Mouse (Mus musculus) adrenal gland, adult 18-20 months (tissue): ENCODE data around the gene Ptk6. TPM values are rescaled to one million over a fixed set of nuclear protein-coding genes. Genes with fewer than 3 reads are reported as not detected.
"Not testable (repeated sequence)": the region's sequence is repeated elsewhere in the genome, so short reads cannot be mapped to it uniquely, and the experiment has no call there.

Experiments used
- DNase-seq, 2 experiments: peaks; one replicate each; pipeline ENCODE4 v3.0.0; 2021 to 2022; ENCODE audit warnings: low spot score in 2 of 2
- total RNA-seq, 2 experiments: library from RNA; stranded (reverse); gene quantifications; 1 replicate in 1 of 2; 2 replicates in 1 of 2; pipeline ENCODE4 v1.2.3; 2021

Ptk6 gene
- total RNA-seq, 2 experiments from 2014 or later, result not detected

DNA sequence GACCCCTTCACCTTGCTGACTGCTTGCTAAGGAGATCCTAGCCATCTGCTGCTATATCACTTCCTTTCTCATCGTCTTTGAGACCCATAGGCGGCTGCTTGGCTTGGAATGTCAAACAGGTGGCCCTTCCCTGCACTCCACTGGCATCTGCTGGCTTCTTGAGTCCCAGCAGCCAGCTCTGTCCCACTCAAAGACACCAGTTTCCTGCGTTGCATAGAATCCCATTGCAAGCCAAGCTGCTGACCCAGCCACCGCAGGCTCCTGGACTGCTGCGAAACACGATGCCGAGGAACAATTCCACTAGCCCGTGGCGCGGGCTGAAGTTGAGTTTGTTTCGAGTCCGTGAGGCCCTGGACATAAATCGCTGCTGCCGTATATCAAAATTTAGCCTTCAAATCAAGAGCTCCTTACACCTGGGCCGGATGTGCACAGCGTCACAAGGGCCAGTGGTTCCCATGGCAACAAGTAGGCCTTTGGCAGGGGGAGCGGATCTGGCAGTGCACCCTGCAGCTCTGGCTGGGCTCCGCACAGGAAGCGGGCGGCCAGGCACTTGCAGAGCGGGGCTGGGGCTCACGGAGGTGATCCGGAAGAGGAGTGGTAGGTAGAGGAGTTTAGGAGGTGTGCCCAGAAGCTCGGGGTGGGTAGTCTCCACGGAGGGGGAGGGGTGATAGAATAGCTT lies 17.1 kb upstream of the Ptk6 start, which contains the start of gene Fndc11:
TSS of gene Fndc11 (plus strand) at position 476 of the 679 bp plus-strand sequence.
- DNase-seq, result peak; percentile 61 to 63

GRCm38 (mm10) chr2:181218881-181219485 lies 16.4 kb upstream of the Ptk6 start:
- no peak for DNase-seq

DNA sequence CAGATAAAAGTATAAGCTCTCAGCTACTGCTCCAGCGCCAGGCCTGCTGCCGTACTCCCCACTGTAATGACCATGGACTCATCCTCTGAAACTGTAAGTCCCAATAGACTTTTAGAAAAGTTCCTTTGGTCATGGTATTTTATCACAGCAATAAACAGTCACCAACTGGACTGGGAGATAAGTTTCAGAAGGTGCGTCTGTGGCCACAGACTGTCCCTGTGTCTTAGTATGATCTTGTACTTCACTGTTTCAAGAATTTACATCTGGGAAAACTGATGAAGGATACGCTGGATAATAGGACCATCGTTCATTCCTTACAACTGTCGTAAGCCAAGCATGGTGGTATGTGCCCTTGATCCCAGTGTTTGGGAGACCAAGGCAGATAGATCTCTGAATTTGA lies 13.4 kb upstream of the Ptk6 start:
- no peak for DNase-seq

- DNase-seq, result peak in 1 of 2 experiments; percentile 31
These were observed 10.4 kb upstream of the Ptk6 start, which contains the start of gene Srms for GRCm38 (mm10) chr2:181213021-181213445. Gene Srms (minus strand): TSS chr2:181213185.

DNA sequence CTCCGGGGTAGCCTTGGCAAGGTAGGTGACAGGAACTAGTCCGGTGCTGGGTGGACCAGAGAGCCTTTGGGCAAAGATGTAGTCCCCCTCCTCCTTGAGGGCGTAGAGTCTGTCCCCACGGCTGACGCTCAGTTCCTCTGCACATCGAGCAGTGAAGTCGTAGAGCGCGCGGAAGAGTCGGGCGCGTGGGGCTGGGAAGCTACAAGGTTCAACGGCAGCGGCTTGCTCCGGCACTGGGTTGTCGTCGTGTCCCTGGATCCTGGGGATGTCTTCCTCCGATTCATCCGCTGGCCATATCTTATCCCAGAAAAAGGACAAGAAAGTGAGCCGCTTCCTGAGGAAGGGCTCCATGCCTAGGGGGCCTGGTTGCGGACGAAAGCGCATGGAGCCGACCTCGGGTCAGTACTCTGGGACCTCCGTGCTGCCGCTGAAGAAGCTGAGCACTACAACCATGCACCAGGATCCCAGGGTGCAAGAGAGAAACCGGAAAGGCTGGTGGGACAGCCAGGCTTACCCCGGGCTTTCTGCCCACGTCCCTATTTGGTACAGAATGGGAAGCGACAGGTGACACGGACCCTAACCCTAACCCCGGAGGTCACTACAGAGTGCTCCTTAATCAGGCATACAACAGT lies 9.9 kb upstream of the Ptk6 start:
- DNase-seq, result no peak

DNA sequence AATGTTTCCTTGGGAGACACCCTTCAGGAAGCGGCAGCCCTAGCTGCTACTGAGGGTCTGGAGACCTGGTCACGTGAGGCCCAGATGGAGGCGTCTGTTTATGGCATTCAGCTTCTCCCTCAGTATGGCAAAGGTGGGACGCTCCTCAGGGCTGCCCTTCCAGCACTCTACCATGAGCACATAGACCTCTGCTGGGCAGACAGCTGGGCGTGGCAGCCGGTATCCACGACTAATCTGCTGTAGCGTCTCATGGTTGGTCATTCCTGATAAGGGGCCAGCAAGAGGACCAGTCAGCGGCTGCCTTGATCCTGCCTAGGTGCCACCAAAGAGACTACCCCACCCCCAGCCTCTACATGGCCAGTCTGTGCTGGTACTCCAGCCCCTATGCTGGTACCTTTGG lies 3.5 kb upstream of the Ptk6 start:
- DNase-seq, result no peak

GRCm38 (mm10) chr2:181205678-181206077 lies 3.1 kb upstream of the Ptk6 start:
- no peak for DNase-seq

GRCm38 (mm10) chr2:181202886-181203285 lies 297 bp upstream of the Ptk6 start:
- DNase-seq, result no peak

- no peak for DNase-seq
These were observed 983 bp downstream of the Ptk6 start for GRCm38 (mm10) chr2:181201606-181202005.

DNA sequence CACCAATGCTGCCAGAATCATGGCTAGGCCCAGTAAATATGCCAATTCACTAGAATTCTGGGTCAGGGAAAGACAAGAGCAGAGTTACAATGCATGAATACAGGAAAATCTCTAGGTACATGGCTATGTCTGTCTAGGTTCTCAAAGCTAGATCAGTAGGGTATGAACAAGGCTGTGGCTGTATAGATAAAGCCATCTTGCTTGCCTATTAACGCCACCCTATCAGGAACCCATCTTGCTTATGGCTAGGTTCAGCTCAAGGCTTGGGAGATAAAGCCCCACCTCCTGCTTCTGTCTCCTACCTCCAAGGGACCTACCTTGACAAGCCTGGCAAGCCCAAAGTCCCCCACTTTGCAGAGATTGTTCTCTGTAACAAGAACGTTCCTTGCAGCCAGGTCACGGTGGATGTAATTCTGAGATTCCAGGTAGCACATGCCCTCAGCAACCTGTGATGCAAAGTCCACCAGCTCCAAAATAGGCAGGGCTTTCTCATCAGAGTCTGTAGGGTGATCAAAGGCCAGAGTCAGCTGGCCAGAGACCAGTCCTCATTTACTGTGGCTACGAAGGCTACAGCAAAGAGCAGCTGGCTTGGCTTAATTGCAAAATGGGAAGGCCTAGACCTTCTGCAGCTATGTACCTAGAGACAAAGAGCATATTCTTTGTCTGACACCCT lies 5.8 kb downstream of the Ptk6 start:
- no peak for DNase-seq

DNA sequence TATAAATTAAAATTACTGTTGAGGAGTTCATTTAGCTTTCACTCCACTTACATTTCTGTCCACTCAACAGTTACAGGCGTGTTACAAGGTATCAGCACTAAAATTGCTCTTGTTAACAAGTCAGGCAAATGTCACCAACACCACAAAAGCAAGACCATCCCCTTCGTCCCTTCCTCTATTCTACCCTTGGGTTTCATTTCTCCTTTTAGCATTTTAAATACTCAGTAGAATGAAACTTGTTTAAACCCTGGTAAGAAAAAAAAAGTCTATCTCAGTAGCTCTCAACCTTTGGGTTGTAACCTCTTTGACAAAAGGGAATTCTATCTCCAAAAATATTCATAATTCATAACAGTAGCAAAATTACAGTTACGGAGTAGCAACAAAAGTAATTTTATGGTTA lies 9.5 kb downstream of the Ptk6 start:
- DNase-seq, result no peak

- DNase-seq, result no peak
These were observed 10.7 kb downstream of the Ptk6 start for GRCm38 (mm10) chr2:181191936-181192335.

DNA sequence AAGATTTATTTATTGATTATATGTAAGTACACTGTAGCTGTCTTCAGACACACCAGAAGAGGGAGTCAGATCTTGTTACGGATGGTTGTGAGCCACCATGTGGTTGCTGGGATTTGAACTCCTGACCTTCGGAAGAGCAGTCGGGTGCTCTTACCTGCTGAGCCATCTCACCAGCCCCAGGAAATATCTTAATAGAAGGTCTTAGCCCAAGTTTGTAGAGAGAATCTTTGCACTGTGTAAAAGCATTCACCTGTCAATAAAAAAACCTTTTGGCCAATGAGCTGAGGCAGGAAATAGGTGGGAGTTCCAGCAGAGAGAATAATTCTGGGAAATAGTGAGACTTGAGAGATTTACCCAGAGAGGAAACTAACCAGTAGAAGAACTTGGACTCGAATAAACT lies 11.2 kb downstream of the Ptk6 start:
- DNase-seq, result not testable (repeated sequence)

- no peak for DNase-seq
These were observed 13.3 kb downstream of the Ptk6 start for GRCm38 (mm10) chr2:181189321-181189720.

- DNase-seq, result no peak
These were observed 13.9 kb downstream of the Ptk6 start for GRCm38 (mm10) chr2:181188681-181189080.

GRCm38 (mm10) chr2:181187121-181188000 lies 15.2 kb downstream of the Ptk6 start, which contains the start of gene Ppdpf:
Gene Ppdpf (plus strand): TSS chr2:181187247.
- DNase-seq, result peak; percentile 84 to 85

- peak; percentile 74 to 78 for DNase-seq
These were observed 16.0 kb downstream of the Ptk6 start for GRCm38 (mm10) chr2:181186635-181187034.

DNA sequence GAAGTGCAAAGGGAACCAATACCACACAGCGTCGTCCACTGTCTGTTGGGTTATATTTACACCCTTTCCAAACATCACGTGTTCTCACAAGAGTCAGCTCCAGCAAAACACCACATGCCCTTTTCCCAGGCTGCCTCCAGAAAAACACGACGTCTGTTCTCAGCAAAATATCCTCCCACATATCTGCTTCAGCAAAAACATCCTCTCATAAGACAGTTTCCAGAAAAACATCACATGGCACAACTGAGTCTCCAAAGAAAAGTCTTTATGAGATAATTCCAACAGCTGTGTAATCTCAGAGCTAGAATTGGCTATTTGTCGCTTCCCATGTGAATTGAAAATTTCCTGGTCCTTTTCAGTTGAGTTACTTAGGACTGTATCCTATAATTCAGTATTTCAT lies 21.7 kb downstream of the Ptk6 start:
- no peak for DNase-seq

GRCm38 (mm10) chr2:181178471-181178870 lies 24.1 kb downstream of the Ptk6 start:
- DNase-seq, result no peak

- no peak for DNase-seq
These were observed 24.6 kb downstream of the Ptk6 start for GRCm38 (mm10) chr2:181178015-181178414.

DNA sequence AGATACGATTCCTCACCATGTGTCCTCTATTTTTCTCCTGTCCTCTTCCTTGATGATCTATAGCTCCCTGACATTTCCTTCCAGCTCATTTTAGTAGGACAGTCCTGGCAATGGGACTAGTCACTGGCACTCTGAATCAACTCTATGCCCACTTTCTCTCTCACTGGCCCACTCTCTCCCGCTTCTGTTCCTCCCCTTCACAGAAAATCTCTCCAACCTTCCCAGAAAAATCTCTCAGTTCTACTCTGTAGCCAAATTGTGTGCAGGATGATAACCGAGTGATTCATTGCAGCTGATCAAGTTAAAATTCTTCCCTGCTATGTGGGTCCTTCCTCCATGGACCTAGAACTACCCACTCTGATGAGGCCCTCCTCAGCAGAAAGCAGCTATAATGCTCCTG lies 27.9 kb downstream of the Ptk6 start:
- DNase-seq, result no peak
